In the genomic region with DNA sequence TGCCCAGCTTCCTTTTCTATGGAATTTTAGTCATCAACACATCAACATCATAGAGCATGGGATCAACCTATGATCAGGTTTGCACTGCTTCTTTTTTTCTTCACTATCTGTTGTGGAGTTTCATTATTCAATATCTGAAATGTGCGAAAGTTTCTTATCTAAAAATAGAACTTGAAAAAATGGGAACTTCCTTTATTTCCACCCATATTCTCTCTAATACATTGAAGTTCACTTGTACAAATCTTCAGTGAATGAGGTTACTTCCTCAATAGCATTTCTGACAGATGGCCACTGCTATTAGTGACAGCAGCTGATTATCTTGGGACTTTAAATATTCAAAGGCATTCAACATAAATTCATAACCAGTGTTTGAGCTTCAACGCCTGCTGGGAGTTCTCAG, we compare ENCODE assay signal across 23 mouse cellular contexts.
"Had no signal": no experiment of that assay in that cellular context is flagged by ENCODE, and none has a peak within 500 bp of the region (broad histone marks: within the 10 kb centered on the region; RNA-seq: fewer than 3 reads in every experiment).

No protein-coding gene starts in this region.

- H3K4me2 ChIP-seq: kidney, embryonic 15.5 days; limb, embryonic 13.5 days; liver, embryonic 12.5 days; liver, embryonic 15.5 days; lung, embryonic 15.5 days; neural tube, embryonic 13.5 days had no signal

- H3K9ac ChIP-seq: kidney, embryonic 15.5 days; limb, embryonic 13.5 days; liver, embryonic 12.5 days; liver, embryonic 15.5 days; lung, embryonic 15.5 days; neural tube, embryonic 13.5 days had no signal

- ATAC-seq: liver, embryonic 12.5 days had no signal

- H3K9me3 ChIP-seq: kidney, embryonic 15.5 days; limb, embryonic 10.5 days; limb, embryonic 13.5 days; liver, embryonic 12.5 days; liver, embryonic 15.5 days; lung, embryonic 15.5 days; megakaryocyte, embryonic 14.5 days; midbrain, embryonic 10.5 days; neural tube, embryonic 13.5 days had no signal

- H3K4me3 ChIP-seq: kidney, embryonic 15.5 days; limb, embryonic 10.5 days; limb, embryonic 13.5 days; liver, embryonic 12.5 days; liver, embryonic 15.5 days; lung, embryonic 15.5 days; megakaryocyte, embryonic 14.5 days; midbrain, embryonic 10.5 days; neural tube, embryonic 13.5 days had no signal

- H3K27me3 ChIP-seq: kidney, embryonic 15.5 days; limb, embryonic 13.5 days; liver, embryonic 12.5 days; liver, embryonic 15.5 days; lung, embryonic 15.5 days; neural tube, embryonic 13.5 days had no signal

- DNase-seq: kidney, adult 18-20 months; kidney, postnatal 14 days; liver; lung, adult 18-20 months; lung, postnatal 10 days; lung, postnatal 36 days; midbrain, embryonic 14.5 days; right cerebral cortex, adult 18-20 months; right cerebral cortex, postnatal 14 days; right cerebral cortex, postnatal 4 days; thymus, adult 2 months; thymus, postnatal 14 days; thymus, postnatal 4 days had no signal

- H3K4me1 ChIP-seq: kidney, embryonic 15.5 days; limb, embryonic 10.5 days; limb, embryonic 13.5 days; liver, embryonic 12.5 days; liver, embryonic 15.5 days; lung, embryonic 15.5 days; megakaryocyte, embryonic 14.5 days had no signal

- H3K36me3 ChIP-seq: kidney, embryonic 15.5 days; limb, embryonic 10.5 days; limb, embryonic 13.5 days; liver, embryonic 12.5 days; liver, embryonic 15.5 days; lung, embryonic 15.5 days; midbrain, embryonic 10.5 days; neural tube, embryonic 13.5 days had no signal

- H3K27ac ChIP-seq: kidney, embryonic 15.5 days; limb, embryonic 10.5 days; limb, embryonic 13.5 days; liver, embryonic 12.5 days; liver, embryonic 15.5 days; lung, embryonic 15.5 days; midbrain, embryonic 10.5 days; neural tube, embryonic 13.5 days; stomach, postnatal 0 days had no signal
